Mouse (Mus musculus): ENCODE measurements at regions not wholly inside any gene's neighbourhood (a gene's known extent, or its start where the extent isn't known, plus 50 kb on each side); places are given as distances from the start of the nearest gene placed in this dataset.

DNA sequence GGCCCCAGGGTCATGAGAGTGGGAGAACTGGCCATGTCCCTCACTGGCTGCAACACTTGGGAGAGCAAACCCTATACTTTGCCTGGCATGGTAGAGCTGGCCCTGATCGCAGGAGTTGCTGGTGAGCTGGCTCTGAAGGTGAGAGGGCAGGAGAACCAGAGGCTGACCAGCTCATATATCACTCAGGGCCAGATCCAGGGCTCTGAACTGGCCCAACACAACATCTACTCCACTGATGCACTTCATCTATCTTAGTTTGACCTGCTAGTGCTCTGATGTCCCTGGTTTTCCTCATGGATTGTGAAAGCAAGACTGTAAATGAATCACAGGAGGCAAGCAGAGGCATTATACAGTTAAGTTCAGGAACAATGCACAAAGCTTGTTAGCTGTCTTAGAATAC, 137.6 kb upstream of the Mctp2 start:
- no peaks in the 10 kb centered on the region for H3K27me3 ChIP-seq (ENCODE audit: control insufficient read depth in 1 of 2, insufficient read depth in 2 of 2, low read length in 2 of 2)
- H3K36me3 ChIP-seq (ENCODE audit: control insufficient read depth in 1 of 2, insufficient read depth in 2 of 2, low read length in 2 of 2), result no peaks in the 10 kb centered on the region
- no peak overlapping the region for H3K4me3 ChIP-seq (ENCODE audit: control insufficient read depth in 1 of 2, insufficient read depth in 1 of 2, low read depth in 2 of 2, low read length in 2 of 2)
- no peaks in the 10 kb centered on the region for H3K4me1 ChIP-seq (ENCODE audit: control insufficient read depth in 1 of 2, insufficient read depth in 2 of 2, low read length in 2 of 2)
- H3K9me3 ChIP-seq (replicated peaks; ENCODE audit: insufficient read depth, low read length), result no peaks in the 10 kb centered on the region
- TF ChIP-seq CHD2 (IDR thresholded peaks at IDR 0.05; ENCODE audit: low read length) (no peak), MYC (IDR thresholded peaks at IDR 0.05; ENCODE audit: low read depth, low read length) (no peak), MXI1 (IDR thresholded peaks at IDR 0.05; ENCODE audit: low read depth, low read length) (no peak), ELF1 (IDR thresholded peaks at IDR 0.05; ENCODE audit: low read depth, low read length) (no peak), KAT2A (conservative IDR thresholded peaks at IDR 0.05; ENCODE audit: low read depth, low read length) (no peak), TAL1 (IDR thresholded peaks at IDR 0.05; ENCODE audit: low read length) (no peak), CHD1 (IDR thresholded peaks at IDR 0.05; ENCODE audit: low read depth, low read length) (no peak), ZNF384 (IDR thresholded peaks at IDR 0.05; ENCODE audit: low read depth, low read length) (no peak), CTCF (IDR thresholded peaks at IDR 0.05 in 2 of 3, conservative IDR thresholded peaks at IDR 0.05 in 1 of 3; ENCODE audit: control insufficient read depth in 1 of 3, insufficient read depth in 1 of 3, low read depth in 2 of 3, low read length in 3 of 3, poor library complexity in 1 of 3, severe bottlenecking in 1 of 3) (no peak)
- H3K79me2 ChIP-seq (ENCODE audit: control insufficient read depth, insufficient read depth, low read length, poor library complexity), result no peaks in the 10 kb centered on the region
- DNase-seq (ENCODE audit: low read depth, low spot score), result no peak
- H3K27ac ChIP-seq (ENCODE audit: control insufficient read depth, low read depth, low read length), result no peak overlapping the region
- no peak overlapping the region for H3K9ac ChIP-seq (ENCODE audit: control insufficient read depth, low read depth, low read length, poor library complexity, severe bottlenecking)

DNA sequence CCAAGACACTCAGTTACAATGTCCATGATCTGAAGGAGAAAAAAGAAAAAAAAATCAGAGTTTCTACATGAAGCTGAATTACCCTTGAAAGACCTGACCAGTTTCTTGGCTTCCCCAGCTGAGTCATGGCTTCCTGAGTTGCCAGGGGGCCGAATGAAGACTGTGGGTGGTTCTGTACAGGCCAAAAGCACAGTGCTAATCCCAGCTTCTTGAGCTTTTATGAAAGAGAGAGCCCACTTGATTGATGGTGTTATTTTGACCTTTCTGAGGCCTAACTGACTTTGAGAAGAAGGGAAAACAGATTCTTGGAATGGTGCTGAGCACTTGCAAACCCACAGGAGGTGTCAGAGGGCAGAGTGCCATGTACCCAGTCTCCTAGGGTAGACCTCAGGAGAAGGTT, 138.4 kb upstream of the Mctp2 start:
- DNase-seq (ENCODE audit: low read depth, low spot score), result no peak
- no peak overlapping the region for H3K9ac ChIP-seq (ENCODE audit: control insufficient read depth, low read depth, low read length, poor library complexity, severe bottlenecking)
- no peaks in the 10 kb centered on the region for H3K79me2 ChIP-seq (ENCODE audit: control insufficient read depth, insufficient read depth, low read length, poor library complexity)
- H3K27ac ChIP-seq (ENCODE audit: control insufficient read depth, low read depth, low read length), result no peak overlapping the region
- no peaks in the 10 kb centered on the region for H3K36me3 ChIP-seq (ENCODE audit: control insufficient read depth in 1 of 2, insufficient read depth in 2 of 2, low read length in 2 of 2)
- H3K4me1 ChIP-seq (ENCODE audit: control insufficient read depth in 1 of 2, insufficient read depth in 2 of 2, low read length in 2 of 2), result no peaks in the 10 kb centered on the region
- H3K27me3 ChIP-seq (ENCODE audit: control insufficient read depth in 1 of 2, insufficient read depth in 2 of 2, low read length in 2 of 2), result no peaks in the 10 kb centered on the region
- TF ChIP-seq ETS1 (IDR thresholded peaks at IDR 0.05; ENCODE audit: low read depth, low read length), result no peak
- TF ChIP-seq POLR2AphosphoS2 (IDR thresholded peaks at IDR 0.05; ENCODE audit: low read length), result no peak
- no peak for TF ChIP-seq CHD2 (IDR thresholded peaks at IDR 0.05; ENCODE audit: low read length)
- TF ChIP-seq UBTF (IDR thresholded peaks at IDR 0.05; ENCODE audit: borderline replicate concordance, insufficient read depth, low read depth, low read length), result no peak
- no peak for TF ChIP-seq CTCF (IDR thresholded peaks at IDR 0.05 in 2 of 3, conservative IDR thresholded peaks at IDR 0.05 in 1 of 3; ENCODE audit: control insufficient read depth in 1 of 3, insufficient read depth in 1 of 3, low read depth in 2 of 3, low read length in 3 of 3, poor library complexity in 1 of 3, severe bottlenecking in 1 of 3)
- TF ChIP-seq MYC (IDR thresholded peaks at IDR 0.05; ENCODE audit: low read depth, low read length), result no peak
- TF ChIP-seq MAX (IDR thresholded peaks at IDR 0.05; ENCODE audit: low read length), result no peak
- no peak for TF ChIP-seq RCOR1 (IDR thresholded peaks at IDR 0.05; ENCODE audit: low read depth, low read length)
- no peak for TF ChIP-seq GABPA (IDR thresholded peaks at IDR 0.05; ENCODE audit: low read depth, low read length)
- no peak for TF ChIP-seq KAT2A (conservative IDR thresholded peaks at IDR 0.05; ENCODE audit: low read depth, low read length)
- TF ChIP-seq USF2 (IDR thresholded peaks at IDR 0.05; ENCODE audit: borderline replicate concordance in 1 of 2, insufficient read depth in 1 of 2, low read depth in 1 of 2, low read length in 2 of 2), result no peak
- no peak for TF ChIP-seq ELF1 (IDR thresholded peaks at IDR 0.05; ENCODE audit: low read depth, low read length)
- no peak for TF ChIP-seq NRF1 (IDR thresholded peaks at IDR 0.05; ENCODE audit: insufficient read depth, low read depth, low read length, poor library complexity, severe bottlenecking)
- TF ChIP-seq GATA1 (IDR thresholded peaks at IDR 0.05; ENCODE audit: low read depth, low read length), result no peak
- no peak for TF ChIP-seq ZKSCAN1 (IDR thresholded peaks at IDR 0.05; ENCODE audit: low read depth, low read length)
- no peak for TF ChIP-seq POLR2AphosphoS5 (IDR thresholded peaks at IDR 0.05; ENCODE audit: borderline replicate concordance, low read depth, low read length)
- TF ChIP-seq TAL1 (IDR thresholded peaks at IDR 0.05; ENCODE audit: low read length), result no peak
- TF ChIP-seq TCF12 (IDR thresholded peaks at IDR 0.05; ENCODE audit: low read depth, low read length), result no peak
- H3K4me3 ChIP-seq (ENCODE audit: control insufficient read depth in 1 of 2, insufficient read depth in 1 of 2, low read depth in 2 of 2, low read length in 2 of 2), result no peak overlapping the region
- H3K9me3 ChIP-seq (replicated peaks; ENCODE audit: insufficient read depth, low read length), result no peaks in the 10 kb centered on the region

Data from MEL (cell line).